Mouse (Mus musculus) adrenal gland, adult 18-20 months (tissue): Measurements from ENCODE around the gene Kdm2a. TPM values are rescaled to one million over a fixed set of nuclear protein-coding genes. Genes with fewer than 3 reads are reported as not detected.

Experiments used
- DNase-seq, 2 experiments: peaks; one replicate each; pipeline ENCODE4 v3.0.0; 2021 to 2022; ENCODE audit warnings: low spot score in 2 of 2
- long read RNA-seq, 2 experiments: library from polyadenylated mRNA; stranded (forward); transcript quantifications; one replicate each; pipeline ENCODE4 v2.0.0; 2021
- total RNA-seq, 2 experiments: library from RNA; stranded (reverse); gene quantifications; 1 replicate in 1 of 2; 2 replicates in 1 of 2; pipeline ENCODE4 v1.2.3; 2021

Gene Kdm2a
- total RNA-seq, result 100 to 1,000 TPM; 108 to 132 TPM
- long read RNA-seq, experiment 1, full-length matches to known transcripts, result 3 of 16 reads
- long read RNA-seq, experiment 1, partial matches to known transcripts, result 6 of 16 reads
- long read RNA-seq, experiment 1, other reads (novel, unspliced or antisense), result 7 of 16 reads
- long read RNA-seq, experiment 2, partial matches to known transcripts, result 3 of 17 reads
- long read RNA-seq, experiment 2, other reads (novel, unspliced or antisense), result 13 of 17 reads

DNA sequence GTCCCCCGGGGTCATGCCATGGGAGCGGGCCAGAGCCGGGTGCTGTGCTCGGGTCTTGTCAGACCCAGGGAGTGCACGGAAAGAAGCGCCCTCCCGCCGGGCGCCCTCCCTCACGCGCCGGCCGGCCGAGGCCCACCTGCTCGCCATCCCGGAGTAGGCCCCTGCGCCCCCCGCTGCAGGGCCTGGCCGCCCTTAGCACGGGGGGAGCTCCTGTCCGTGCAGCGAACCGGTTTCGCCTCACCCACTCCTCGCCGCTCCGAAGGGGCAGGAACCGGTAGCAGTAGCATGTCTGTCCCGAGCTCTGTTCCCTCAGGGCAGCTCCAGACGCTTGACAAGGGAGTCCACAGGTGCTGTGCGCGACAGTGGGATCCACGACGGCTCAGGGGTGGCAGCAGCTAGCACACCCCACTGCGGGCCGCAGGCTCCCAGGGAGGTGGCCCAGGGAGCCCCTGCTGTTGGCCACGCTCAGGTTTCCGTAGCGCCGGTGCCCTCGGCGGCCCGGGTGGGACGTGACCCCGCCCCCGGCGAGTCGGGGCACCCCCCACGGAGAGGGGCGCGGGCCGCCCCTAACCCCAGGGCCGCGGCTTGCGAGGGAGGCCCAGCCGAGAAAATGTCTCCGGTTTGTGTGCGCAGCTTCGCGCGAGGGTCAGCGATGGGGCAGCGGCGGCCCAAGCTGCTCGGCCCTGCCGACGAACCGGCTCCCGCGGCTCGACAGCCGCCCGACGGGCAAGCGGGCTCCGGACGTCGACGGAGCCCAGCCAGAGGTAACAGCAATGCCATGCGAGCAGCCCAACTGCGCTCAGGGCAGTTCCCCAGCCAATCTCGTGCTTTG lies at the start of gene Kdm2a:
TSS of gene Kdm2a (minus strand) at position 488 of the 832 bp plus-strand sequence.
- DNase-seq, result peak; percentile 60 to 67

DNA sequence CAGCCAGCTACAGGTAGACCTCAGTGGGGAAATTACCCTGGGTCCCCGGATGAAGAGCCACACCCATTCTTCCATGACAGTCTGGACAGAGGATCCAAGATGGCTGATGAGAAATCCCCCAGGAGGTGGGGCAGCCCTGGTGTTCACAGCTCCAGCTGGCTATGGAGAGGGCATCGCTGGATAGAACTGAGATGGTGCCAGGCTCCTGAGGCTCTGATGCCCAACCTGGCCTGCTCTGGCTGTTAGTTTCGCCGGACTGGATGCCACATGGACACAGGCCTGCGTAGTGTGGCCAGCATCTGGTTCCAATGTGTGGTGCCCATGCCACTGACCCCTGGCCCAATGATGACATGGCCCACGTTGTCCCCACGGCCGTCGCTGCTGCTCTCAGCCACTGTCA lies 49.4 kb upstream of the Kdm2a start:
- DNase-seq, result no peak

DNA sequence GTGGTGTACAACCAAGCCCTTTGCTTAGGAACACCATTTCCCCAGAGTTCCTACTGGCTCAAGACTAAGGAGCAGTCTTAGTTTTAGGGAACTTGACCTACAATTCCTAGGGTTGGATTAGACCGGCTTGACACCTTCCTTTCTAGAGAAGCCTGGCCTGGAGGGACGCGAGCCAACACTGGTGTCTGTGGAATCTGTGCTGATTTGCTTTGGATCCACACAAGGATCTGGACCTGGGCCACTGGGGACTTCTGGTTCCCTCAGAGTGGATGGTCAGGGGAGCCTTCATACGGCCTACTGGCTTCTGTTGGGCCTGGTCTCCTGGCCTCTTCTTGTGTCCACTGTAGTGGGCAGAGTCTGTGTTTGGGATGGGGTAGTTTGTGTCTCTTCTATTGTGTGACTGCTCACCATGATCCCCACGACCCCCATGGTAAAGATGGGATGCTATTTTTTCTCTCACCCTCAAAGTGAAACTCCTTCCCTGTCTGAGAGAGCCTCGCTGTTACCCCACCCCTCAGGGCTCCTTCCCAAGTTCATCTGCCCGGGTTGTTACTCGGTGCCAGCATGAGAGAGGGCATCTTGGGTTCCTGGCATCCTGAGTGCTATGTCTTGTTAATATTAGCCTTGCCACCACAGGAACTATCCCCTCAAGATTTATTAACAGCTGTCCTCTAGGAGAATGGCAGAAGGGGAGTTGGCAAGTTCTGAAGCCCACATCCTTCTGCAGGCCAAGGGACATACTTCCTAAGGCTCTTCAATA lies 48.8 kb upstream of the Kdm2a start:
- DNase-seq, result no peak

DNA sequence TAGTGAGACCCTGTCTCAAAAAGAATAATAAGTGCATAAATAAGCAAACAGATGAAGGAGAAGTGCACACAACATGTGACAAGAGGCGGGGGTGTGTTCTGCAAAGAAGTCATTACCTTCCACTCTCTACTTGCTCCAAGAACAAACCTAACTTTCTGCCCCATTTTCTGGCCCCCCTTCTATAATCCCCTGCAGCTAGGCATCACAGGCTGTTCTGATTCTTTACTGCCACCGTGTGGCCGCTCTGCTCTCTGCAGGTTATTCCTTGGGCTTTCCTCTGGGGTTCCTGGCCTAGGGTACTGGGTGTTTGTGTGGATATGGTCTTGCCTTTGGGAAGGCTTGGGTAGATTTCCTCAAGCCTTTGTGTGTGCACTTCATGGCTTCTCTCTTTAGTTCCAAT lies 44.3 kb upstream of the Kdm2a start:
- peak; percentile 71 to 79 for DNase-seq

DNA sequence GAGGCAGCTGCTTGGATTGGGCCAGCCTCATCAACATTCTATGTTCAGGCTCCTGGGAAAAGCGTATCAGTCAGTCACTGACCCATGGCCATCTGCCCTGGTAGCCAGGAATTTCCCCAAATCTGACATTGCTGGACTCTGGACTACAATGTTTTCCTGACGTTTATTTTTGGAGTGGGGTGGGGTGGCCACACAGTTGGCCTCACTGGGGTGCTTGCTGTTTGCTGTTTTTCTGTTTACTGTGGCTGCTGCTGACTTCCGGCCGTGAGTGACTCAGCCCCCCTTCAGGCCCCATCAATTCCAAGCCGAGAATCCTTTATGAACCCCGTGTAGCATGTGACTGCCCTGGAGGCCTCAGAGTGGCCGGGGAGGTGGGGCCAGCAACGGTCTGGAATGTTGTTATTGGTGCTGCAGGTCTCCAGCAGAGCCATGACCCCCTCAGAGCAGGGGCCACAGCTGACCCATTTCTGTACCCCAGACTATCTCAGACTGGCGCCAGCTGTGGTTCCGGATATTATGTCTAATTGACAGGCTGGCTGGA lies 43.6 kb upstream of the Kdm2a start:
- no peak for DNase-seq

DNA sequence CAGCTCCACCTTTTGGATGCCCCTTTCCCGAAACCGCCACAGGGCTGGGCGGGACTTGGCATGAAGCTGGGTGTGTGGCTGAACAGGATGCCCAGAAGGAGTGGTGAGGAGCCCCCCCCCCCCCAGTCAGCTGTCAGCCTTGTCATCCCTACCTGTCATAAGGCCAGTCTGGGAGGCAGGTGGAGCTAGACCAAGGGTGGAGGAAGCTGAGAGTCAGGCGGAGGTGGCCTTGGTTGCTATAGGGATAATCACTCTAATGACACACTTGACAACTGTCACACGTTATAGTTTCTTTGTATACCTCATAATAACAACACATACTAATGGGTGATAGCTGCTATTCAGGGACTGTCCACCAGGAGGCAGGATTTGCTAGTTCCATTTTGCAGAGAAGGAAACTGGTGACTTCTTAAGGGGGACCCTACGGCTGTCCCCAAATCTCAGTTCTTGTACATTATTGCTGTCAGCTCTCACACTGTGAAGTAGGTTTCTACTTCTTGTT lies 43.1 kb upstream of the Kdm2a start:
- peak; percentile 43 to 63 for DNase-seq

DNA sequence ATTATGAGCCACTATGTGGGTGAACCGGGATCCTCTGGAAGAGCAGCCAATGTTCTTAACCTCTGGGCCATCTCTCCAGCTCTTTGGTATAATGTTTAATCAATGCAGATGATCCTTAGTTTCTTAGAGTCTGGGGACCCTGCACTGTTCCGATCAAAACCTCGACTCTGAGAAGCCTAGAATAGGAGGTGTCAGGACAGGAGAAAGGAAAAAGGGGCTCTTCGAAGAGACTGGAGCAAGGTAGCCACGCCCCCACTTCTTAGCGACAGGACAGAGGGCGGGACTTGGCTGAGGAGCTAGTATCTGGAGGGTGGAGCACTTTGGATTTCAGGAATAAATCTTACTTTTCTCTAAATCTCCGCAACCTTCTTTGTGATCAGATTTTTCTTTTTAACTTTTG lies 42.1 kb upstream of the Kdm2a start:
- peak in 1 of 2 experiments; percentile 57 for DNase-seq

DNA sequence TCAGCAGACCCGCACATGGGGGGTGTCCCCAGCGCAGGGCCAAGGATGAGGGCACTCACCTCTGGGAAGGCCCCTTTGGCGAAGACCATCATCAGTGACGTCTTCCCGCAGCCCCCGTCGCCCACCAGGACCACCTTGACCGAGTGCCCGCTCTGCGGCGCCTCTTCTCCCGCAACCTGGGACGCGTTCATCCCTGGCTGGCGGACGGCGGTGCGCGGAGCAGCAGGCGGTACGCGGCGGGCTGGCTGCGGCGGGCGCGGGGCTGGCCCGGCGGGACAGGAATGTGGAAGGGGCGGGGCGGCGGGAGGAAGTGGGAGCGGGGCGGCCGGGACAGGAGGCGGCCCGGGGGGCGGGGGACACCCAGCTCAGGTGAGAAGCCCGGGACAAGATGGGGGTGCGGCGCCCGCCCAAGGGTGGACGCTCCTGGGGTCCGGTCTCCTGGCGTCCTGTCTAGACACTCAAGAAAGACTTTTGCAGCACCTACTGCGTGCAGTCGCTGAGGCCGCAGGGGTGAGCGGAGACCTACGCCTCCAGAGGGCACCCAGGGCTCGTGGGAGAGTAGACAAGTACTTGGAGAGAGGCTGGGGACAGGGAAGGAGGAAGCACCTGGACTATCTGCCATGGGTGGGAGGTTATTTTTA lies 41.2 kb upstream of the Kdm2a start, which contains the start of gene Rhod:
TSS of gene Rhod (minus strand) at position 272 of the 641 bp plus-strand sequence.
- DNase-seq, result peak; percentile 75 to 81

DNA sequence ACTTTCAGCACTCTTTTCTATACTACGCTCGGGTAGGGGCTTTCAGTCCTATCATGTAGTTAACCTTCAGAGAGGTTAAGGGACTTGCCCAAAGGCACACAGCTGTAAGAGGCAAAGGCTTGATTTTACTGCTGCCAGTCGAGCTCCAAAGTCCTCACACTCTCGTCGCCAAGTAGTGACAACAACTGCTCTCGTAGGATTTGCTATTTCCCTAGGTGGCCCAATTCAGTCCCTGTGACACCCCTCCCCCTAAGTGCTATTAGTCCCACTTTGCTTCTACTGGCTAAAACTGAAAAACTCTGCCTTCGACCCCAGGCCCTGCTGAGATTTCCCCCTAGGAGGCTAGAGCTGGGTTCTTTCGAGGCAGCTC lies 40.7 kb upstream of the Kdm2a start:
- no peak for DNase-seq

DNA sequence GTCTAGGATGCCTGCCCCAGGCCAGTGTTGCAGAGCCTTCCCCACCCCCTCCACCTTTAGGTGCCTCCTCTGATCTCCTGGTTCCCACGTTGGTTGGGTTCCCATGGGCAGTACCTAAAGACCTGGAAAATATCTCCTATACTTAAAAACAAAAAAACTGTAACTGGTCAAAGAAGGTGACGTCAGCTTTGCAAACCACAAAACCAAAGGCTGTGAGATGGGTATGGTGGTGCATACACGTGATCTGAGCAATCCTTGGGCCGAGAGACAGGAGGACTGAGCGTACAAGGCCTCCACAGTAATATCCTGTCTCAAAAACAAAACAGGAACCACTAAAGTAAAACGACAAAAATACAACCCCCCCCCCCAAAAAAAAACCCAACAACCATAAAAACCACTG lies 39.8 kb upstream of the Kdm2a start:
- DNase-seq, result no peak

DNA sequence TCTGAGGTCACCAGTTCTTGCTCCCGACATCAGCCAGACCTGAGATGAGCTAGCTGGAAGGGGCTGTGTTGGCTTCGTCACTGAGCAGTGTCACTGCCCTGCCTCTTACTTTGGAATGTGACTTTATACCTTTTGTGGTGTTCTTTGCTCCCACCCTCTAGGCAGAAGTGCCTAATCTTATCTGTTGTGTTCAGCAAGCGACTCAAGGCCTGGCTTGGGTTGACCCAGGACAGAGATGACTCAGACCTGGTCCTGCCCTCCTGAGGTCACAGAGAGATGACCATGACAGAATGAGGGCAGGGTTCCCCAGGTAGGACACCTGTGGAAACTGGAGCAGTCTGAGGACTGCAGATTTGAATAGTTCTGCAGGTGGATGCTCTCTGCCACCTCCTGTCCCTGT lies 38.2 kb upstream of the Kdm2a start:
- no peak for DNase-seq

DNA sequence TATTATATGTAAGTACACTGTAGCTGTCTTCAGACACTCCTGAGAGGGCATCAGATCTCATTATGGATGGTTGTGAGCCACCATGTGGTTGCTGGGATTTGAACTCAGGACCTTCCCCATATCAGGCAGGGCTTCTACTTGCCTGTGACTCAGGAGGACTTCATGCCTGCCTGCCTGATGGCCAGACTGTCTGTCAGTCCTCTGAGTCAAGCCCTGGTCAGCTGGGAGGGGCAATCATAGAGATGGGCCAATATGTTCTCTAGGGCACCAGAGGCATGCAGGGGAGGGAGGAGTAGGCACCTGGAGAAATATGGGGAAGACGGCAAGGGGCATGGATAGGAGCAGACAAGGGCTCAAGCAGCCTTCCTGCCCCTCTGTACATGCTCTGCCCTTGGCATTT lies 36.9 kb upstream of the Kdm2a start:
- DNase-seq, result no peak

DNA sequence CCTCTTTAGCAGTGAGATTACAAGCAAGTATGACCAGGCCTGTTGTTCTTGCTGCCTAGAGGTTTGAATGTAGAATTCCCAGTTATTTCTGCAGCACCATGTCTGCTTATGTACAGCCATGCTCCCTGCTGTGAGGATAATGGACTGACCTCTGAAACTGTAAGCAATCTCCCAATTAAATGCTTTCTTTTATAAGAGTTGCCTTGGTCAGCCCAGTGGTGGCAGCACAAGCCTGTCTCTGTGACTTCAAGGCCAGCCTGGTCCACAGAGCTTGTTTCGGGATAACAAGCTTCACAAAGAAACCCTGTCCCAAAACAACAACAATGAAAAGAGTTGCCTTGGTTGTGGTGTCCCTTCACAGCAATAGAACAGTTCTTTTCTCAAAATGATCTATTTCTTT lies 35.7 kb upstream of the Kdm2a start:
- DNase-seq, result no peak

DNA sequence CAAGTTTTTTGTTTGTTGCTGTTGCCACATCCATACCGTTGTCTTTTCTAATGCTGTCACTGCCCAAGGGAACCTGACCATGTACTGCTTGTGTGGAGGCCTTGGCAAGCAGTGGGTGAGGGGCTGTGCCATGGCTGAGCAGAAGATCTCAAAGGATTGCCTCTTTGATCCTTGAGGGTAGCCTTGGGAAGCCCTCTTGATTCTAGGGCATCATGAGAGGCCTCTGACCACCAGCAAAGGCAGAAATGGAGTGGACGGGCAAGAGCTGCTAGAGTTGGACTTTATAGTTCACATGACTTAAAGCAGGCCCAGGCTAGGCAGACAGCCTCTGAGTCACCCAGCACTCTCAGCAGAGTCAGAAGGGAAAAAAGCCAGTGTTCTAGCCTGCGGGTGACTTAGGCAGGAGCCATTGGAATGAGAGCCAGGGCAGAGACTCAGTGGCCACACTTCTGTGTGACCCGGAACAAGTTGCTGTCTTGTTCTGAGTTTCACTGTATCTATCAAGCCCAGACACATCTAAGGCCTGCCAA lies 32.1 kb upstream of the Kdm2a start:
- DNase-seq, result peak in 1 of 2 experiments; percentile 23

DNA sequence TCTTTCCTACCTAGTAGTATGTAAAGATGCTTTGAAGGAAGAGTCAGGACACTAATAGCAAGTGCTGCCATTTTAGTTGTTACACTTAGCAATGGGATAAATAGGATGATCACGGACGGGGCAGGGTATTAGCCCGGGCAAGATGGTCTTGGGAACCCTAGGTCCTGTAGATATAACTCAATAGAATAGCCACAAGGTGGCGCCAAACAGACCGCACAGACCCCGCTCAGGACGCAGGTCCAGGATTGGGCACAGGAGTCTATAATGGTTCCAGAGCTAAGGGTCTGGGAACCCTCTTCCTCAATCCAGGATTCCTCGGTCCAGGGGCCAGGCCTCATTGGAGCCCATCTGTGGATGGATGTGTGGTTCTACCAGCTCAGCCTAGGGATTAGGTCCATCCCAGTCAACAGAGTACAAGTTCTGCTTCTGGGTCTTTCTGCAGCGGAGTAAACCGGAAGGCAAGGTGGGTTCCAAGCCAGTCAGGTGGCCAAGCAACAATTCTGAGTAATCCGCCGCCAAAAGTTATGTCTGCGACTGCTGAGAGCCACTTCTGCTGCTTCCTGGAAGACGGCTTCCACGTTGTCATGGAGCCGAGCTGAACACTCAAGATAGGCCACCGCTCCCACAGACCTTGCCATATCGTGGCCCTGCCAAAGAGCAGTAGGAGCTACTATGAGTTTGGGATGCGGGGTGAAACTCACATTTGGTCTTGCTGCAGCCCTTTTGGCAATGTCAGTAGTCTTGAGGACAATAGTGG lies 27.7 kb upstream of the Kdm2a start:
- DNase-seq, result no peak

DNA sequence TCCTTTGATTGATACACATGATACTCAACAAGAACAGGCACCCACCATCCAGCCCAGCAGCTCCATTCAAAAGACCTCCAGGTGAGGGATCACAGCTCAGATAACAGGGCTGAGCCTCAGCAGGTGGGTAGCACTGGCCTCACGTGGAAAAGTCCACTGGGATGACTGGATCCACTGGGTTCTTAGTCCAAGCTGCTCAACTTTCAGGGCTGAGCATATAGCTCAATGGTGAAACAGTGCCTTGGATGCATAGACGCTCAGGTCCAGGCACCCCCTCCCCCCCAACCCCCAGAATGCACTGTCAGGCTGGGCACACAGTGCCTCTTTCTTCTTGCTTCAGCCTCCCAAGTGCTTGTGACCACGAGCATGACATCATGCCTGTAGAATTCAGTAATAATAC lies 24.9 kb upstream of the Kdm2a start:
- no peak for DNase-seq

DNA sequence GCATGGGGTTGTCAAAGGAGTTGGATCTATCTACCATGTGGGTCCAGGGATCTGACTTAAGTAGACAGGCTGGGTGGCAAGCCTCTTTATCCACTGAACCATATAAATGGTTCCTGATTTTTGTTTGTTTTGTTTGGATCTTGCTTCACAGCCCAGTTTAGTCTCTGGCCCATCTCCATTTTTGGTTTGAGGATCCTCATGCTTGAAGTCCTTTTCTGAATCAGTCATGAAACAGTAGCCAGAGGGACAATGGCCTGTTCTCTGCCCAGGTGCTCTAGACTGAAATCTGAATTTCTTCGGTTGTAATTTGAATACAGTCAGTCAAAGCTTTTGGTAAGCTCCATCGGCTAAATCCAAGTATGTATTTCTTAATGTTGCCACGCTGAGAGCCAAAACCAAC lies 24.5 kb upstream of the Kdm2a start:
- DNase-seq, result no peak

DNA sequence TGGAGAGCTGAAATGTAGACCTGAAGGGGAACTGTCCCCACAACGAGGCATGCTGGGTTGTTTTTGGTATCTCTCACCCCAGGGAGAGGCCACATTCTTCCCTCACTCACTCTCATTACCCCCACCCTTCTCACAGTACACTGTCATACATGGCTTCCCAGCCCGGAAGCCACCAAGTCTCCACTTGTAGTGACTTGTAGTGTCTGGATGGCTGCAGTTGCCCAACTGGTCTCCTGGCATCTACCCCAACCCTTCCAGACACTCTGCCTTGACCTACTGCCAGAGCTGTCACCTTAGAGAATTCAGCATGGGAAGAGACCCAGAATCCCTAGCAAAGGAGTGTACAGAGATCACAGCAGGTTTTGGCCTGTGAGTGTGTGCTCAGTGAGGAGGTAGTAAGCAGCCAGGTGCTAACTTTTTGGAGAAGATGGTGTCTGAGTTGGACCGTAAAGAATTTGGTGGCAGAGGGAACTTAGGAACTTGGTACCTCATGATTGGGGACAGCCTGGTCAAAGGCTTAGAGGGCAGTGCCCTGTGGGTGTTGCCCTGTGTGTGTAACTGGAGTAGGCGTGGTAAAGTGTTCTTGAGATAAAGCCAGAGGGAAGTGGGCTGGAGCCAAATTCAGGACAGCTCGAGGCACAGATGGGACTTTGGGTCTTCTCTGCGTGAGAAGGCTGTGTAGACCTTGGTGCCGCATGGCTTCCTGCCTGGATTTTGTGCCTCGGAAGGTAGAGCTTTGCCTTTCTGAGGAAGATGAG lies 22.2 kb upstream of the Kdm2a start:
- DNase-seq, result no peak

DNA sequence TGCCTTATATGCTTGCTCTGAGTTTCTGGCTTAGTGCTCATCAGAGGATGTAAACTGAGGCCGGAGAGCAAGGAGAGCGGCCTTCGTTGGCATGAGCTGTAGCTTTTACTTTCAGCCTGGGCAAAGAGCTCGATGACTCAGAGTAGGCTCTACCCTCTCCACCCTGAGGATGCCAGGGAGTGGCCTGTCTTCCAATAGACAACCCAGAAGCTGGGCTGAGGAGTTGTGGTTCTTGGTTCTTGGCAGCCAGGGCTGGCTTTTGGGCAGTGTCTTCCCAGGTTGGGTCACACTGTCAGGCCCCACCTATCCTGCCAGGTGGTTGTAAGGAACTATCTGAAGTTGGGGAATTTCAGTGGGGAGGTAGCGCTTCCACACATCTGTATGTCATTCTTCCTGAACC lies 21.6 kb upstream of the Kdm2a start:
- DNase-seq, result no peak
